Mouse (Mus musculus) lung, postnatal 0 days (tissue): ENCODE measurements around the gene 4930568D16Rik.

ENCODE experiments used
- CTCF ChIP-seq: IDR thresholded peaks from 2 replicates; pipeline ENCODE4 v1.5.1; 2016; ENCODE audit warnings: antibody characterized with exemption, mild to moderate bottlenecking
- EP300 ChIP-seq: IDR thresholded peaks from 2 replicates; pipeline ENCODE4 v1.6.1; 2016; ENCODE audit warnings: antibody characterized with exemption, mild to moderate bottlenecking, control low read depth

GRCm38 (mm10) chr2:35412810-35413209 is 45.3 kb upstream of the 4930568D16Rik start:
- TF ChIP-seq CTCF (no peak), EP300 (no peak)
